Mouse (Mus musculus): ENCODE results near the gene Ros1.

Ros1 gene

GRCm38 (mm10) chr10:52159704-52160103, 35.3 kb downstream of the Ros1 start:
- 95% methylated on average over 3 of the region's 3 CpGs for WGBS

- WGBS = 60% methylated on average over 4 of the region's 4 CpGs
Measured at GRCm38 (mm10) chr10:52133354-52134074, 61.5 kb downstream of the Ros1 start.

- 59% methylated on average over 2 of the region's 2 CpGs for WGBS
Measured at GRCm38 (mm10) chr10:52130762-52131161, 64.3 kb downstream of the Ros1 start.

GRCm38 (mm10) chr10:52128874-52129412, 66.1 kb downstream of the Ros1 start:
- 49% methylated on average over 5 of the region's 5 CpGs for WGBS

- WGBS = 30% methylated on average over 4 of the region's 4 CpGs
Measured at GRCm38 (mm10) chr10:52106164-52106757, 88.8 kb downstream of the Ros1 start.

- 73% methylated on average over 1 of the region's 1 CpGs for WGBS
Measured at GRCm38 (mm10) chr10:52101273-52101672, 93.8 kb downstream of the Ros1 start.

GRCm38 (mm10) chr10:52092181-52092580, 102.9 kb downstream of the Ros1 start:
- WGBS = 56% methylated on average over 4 of the region's 4 CpGs

- WGBS = 86% methylated on average over 6 of the region's 6 CpGs
Measured at GRCm38 (mm10) chr10:52086681-52087080, 108.4 kb downstream of the Ros1 start.

GRCm38 (mm10) chr10:52048287-52048686, 146.8 kb downstream of the Ros1 start:
- WGBS = 39% methylated on average over 3 of the region's 3 CpGs

GRCm38 (mm10) chr10:52043086-52043485, 152.0 kb downstream of the Ros1 start:
- 58% methylated on average over 5 of the region's 5 CpGs for WGBS

- WGBS = 72% methylated on average over 1 of the region's 1 CpGs
Measured at GRCm38 (mm10) chr10:52039392-52039791, 155.7 kb downstream of the Ros1 start.

- WGBS = 4% methylated on average over 10 of the region's 10 CpGs
Measured at GRCm38 (mm10) chr10:52029421-52030080, 165.5 kb downstream of the Ros1 start.

GRCm38 (mm10) chr10:52028561-52029370, 166.3 kb downstream of the Ros1 start:
- WGBS = 4% methylated on average over 11 of the region's 11 CpGs

GRCm38 (mm10) chr10:52027161-52028035, 167.6 kb downstream of the Ros1 start:
- WGBS = 2% methylated on average over 66 of the region's 68 CpGs

- 27% methylated on average over 7 of the region's 7 CpGs for WGBS
Measured at GRCm38 (mm10) chr10:52025821-52026220, 169.2 kb downstream of the Ros1 start.

GRCm38 (mm10) chr10:52025291-52025690, 169.8 kb downstream of the Ros1 start:
- 13% methylated on average over 1 of the region's 1 CpGs for WGBS

GRCm38 (mm10) chr10:52024053-52024410, 171.0 kb downstream of the Ros1 start:
- WGBS = 29% methylated on average over 2 of the region's 2 CpGs

GRCm38 (mm10) chr10:52023213-52024052, 171.6 kb downstream of the Ros1 start:
- 9% methylated on average over 17 of the region's 17 CpGs for WGBS

GRCm38 (mm10) chr10:52022413-52023212, 172.4 kb downstream of the Ros1 start, which contains the start of gene Vgll2:
TSS of gene Vgll2 (plus strand) at chr10:52022502.
- 1% methylated on average over 60 of the region's 60 CpGs for WGBS
